Mouse (Mus musculus) lung, embryonic 15.5 days (tissue): ENCODE data around the gene Kctd6. TPM values are rescaled to one million over a fixed set of nuclear protein-coding genes. Genes with fewer than 3 reads are reported as not detected.
A peak's percentile ranks its signal among the peaks of the same experiment; 100 is the strongest.
"Not testable (repeated sequence)": the region's sequence is repeated elsewhere in the genome, so short reads cannot be mapped to it uniquely, and the experiment has no call there.

Experiments used
- ATAC-seq: fragments of 200-750 bp; cut with Nextera tagmentation; 2 replicates; pipeline ENCODE4 v1.8.0; 2017; ENCODE audit warnings: moderate number of reproducible peaks, borderline replicate concordance; ENCODE audit not compliant: low FRiP score, low TSS enrichment; ENCODE audit errors: extremely low read depth
- H3K27ac ChIP-seq: fragments of 300-500 bp; sonication (generic); 2 replicates; pipeline ENCODE4 v1.5.1; 2015; ENCODE audit warnings: moderate library complexity, mild to moderate bottlenecking, inconsistent platforms
- H3K27me3 ChIP-seq: fragments of 300-500 bp; sonication (generic); 2 replicates; pipeline ENCODE4 v1.6.1; 2015; ENCODE audit warnings: inconsistent platforms
- H3K36me3 ChIP-seq: fragments of 300-500 bp; sonication (generic); 2 replicates; pipeline ENCODE4 v1.6.1; 2015; ENCODE audit warnings: inconsistent platforms
- H3K4me1 ChIP-seq: fragments of 300-500 bp; sonication (generic); 2 replicates; pipeline ENCODE4 v1.6.1; 2015; ENCODE audit warnings: inconsistent platforms
- H3K4me2 ChIP-seq: fragments of 300-500 bp; sonication (generic); 2 replicates; pipeline ENCODE4 v1.6.1; 2015; ENCODE audit warnings: inconsistent platforms, mild to moderate bottlenecking, moderate library complexity
- H3K4me3 ChIP-seq: fragments of 300-500 bp; sonication (generic); 2 replicates; pipeline ENCODE4 v1.5.1; 2015; ENCODE audit warnings: mild to moderate bottlenecking, inconsistent platforms
- H3K9ac ChIP-seq: fragments of 300-500 bp; sonication (generic); 2 replicates; pipeline ENCODE4 v1.6.1; 2015; ENCODE audit warnings: inconsistent platforms
- H3K9me3 ChIP-seq: fragments of 300-500 bp; sonication (generic); 2 replicates; pipeline ENCODE4 v1.6.1; 2016; ENCODE audit warnings: inconsistent platforms
- WGBS: fragments of 180-500 bp; shearing (Covaris S2); methylation state at CpG from one replicate; pipeline ENCODE4 v1.1.7; 2015; 5-methylcytosine and 5-hydroxymethylcytosine counted together
- polyA plus RNA-seq: library from polyadenylated mRNA; unstranded; fragments of >200 nt; fragmentation: Nextera tagmentation; extraction: Ambion mirVana; gene quantifications from 2 replicates; pipeline ENCODE4 v1.2.1, GENCODE M21; 2015

Kctd6 gene
- polyA plus RNA-seq, 1 experiment from 2014 or later: 15.7 TPM

DNA sequence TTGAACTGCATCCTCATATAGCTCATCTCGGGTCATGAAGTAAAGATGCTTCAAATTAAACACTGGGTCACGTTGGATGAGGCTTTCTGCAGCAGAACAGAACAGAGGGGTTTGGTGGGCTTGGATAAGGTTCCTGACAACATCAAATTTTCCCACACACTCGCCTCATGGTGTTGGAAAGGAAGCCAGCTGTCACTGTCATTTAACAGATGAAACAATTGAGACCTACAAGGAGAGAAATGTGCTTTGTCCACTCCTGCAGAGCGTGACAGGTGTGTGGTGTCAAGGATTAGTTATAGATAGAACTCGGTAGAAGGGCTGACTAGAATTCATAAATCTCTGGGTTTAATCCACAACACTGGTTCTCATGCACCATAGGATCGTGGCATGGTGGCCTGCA, 42.1 kb downstream of the Kctd6 start:
- H3K9me3 ChIP-seq: no peaks in the 10 kb centered on the region
- H3K36me3 ChIP-seq: no peaks in the 10 kb centered on the region
- ATAC-seq: no peak
- WGBS: 60% methylated on average over 6 of the region's 6 CpGs
- H3K27me3 ChIP-seq: no peaks in the 10 kb centered on the region
- H3K4me2 ChIP-seq: no peak overlapping the region
- no peak overlapping the region for H3K4me3 ChIP-seq
- H3K27ac ChIP-seq: no peak overlapping the region
- H3K4me1 ChIP-seq: no peaks in the 10 kb centered on the region
- H3K9ac ChIP-seq: no peak overlapping the region

GRCm38 (mm10) chr14:8256881-8257280, 42.9 kb downstream of the Kctd6 start:
- no peaks in the 10 kb centered on the region for H3K4me1 ChIP-seq
- H3K27ac ChIP-seq: no peak overlapping the region
- no peak overlapping the region for H3K9ac ChIP-seq
- no peak overlapping the region for H3K4me3 ChIP-seq
- H3K27me3 ChIP-seq: no peaks in the 10 kb centered on the region
- 68% methylated on average over 5 of the region's 5 CpGs for WGBS
- H3K36me3 ChIP-seq: no peaks in the 10 kb centered on the region
- no peak overlapping the region for H3K4me2 ChIP-seq
- H3K9me3 ChIP-seq: no peaks in the 10 kb centered on the region
- no peak for ATAC-seq

- no peak for ATAC-seq
- H3K9ac ChIP-seq: no peak overlapping the region
- H3K4me2 ChIP-seq: no peak overlapping the region
- H3K27ac ChIP-seq: no peak overlapping the region
- H3K4me3 ChIP-seq: no peak overlapping the region
- H3K27me3 ChIP-seq: no peaks in the 10 kb centered on the region
- no peaks in the 10 kb centered on the region for H3K9me3 ChIP-seq
- no peaks in the 10 kb centered on the region for H3K4me1 ChIP-seq
- no peaks in the 10 kb centered on the region for H3K36me3 ChIP-seq
- WGBS: 41% methylated on average over 7 of the region's 7 CpGs
Observed at GRCm38 (mm10) chr14:8257521-8258334, 43.8 kb downstream of the Kctd6 start.

- Histone ChIP-seq H3K9ac (no peak overlapping the region), H3K4me3 (no peak overlapping the region), H3K9me3 (no peaks in the 10 kb centered on the region), H3K36me3 (no peaks in the 10 kb centered on the region), H3K27ac (no peak overlapping the region), H3K27me3 (no peaks in the 10 kb centered on the region), H3K4me1 (no peaks in the 10 kb centered on the region), H3K4me2 (no peak overlapping the region)
- peak; percentile 48; the same call in 1 of the 2 replicates for ATAC-seq
- 21% methylated on average over 3 of the region's 3 CpGs for WGBS
Observed at GRCm38 (mm10) chr14:8258335-8258627, 44.3 kb downstream of the Kctd6 start.

DNA sequence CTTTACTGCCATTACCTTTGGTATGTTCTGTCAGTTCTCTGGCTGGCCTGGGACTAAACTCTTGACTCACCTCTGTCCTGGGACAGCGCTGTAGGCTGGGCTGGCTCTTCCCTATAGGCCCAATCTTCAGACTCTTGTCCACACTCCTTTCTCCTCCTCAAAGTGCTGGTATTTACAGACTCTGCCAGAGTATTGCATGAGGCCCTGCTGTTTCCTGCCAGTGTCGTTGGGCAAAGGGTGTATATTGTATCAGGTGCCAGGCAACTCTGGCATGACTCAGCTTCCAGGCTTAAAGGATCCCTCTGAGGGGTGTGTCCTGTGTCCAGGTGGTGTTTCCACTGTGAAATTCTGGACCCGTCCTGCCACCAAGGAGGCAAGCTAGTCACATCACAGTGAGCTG, 44.8 kb downstream of the Kctd6 start:
- no peaks in the 10 kb centered on the region for H3K4me1 ChIP-seq
- no peaks in the 10 kb centered on the region for H3K9me3 ChIP-seq
- H3K36me3 ChIP-seq: no peaks in the 10 kb centered on the region
- no peak overlapping the region for H3K9ac ChIP-seq
- no peak overlapping the region for H3K4me3 ChIP-seq
- H3K4me2 ChIP-seq: no peak overlapping the region
- WGBS: 58% methylated on average over 3 of the region's 3 CpGs
- H3K27ac ChIP-seq: no peak overlapping the region
- ATAC-seq: no peak
- H3K27me3 ChIP-seq: no peaks in the 10 kb centered on the region

DNA sequence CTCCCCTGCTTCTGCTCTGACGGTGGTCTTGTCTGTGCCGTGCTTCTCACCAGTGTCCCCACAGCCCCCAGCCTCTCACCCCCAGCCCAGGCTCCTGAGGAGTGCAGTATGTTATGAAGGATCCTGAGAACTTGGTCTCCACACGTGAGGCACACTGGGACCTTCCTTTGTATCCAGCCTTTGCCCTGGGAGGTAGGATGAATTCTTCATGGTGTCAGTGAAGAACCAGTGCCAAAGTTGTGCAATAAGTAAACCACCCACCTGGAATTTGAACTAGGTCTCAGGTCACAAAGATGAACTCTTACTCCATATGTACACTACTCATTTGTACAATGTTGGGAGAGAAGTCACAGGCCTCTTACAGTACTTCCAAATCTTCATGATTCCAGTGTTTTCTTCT, 45.2 kb downstream of the Kctd6 start, which contains the start of gene Acox2:
Gene Acox2, minus strand, starts transcription at position 188 of the 400 bp plus-strand sequence.
- no peak within 1 kb of the TSS for H3K4me2 ChIP-seq
- no peaks in the 10 kb centered on the region for H3K4me1 ChIP-seq
- H3K4me3 ChIP-seq: no peak within 1 kb of the TSS
- 66% methylated on average over 3 of the region's 3 CpGs for WGBS
- H3K9me3 ChIP-seq: no peaks in the 10 kb centered on the region
- H3K27me3 ChIP-seq: no peaks in the 10 kb centered on the region
- H3K27ac ChIP-seq: no peak within 1 kb of the TSS
- H3K9ac ChIP-seq: no peak within 1 kb of the TSS
- no peak for ATAC-seq
- H3K36me3 ChIP-seq: no peaks in the 10 kb centered on the region

- H3K4me2 ChIP-seq: no peak overlapping the region
- no peak overlapping the region for H3K27ac ChIP-seq
- H3K27me3 ChIP-seq: no peaks in the 10 kb centered on the region
- no peaks in the 10 kb centered on the region for H3K9me3 ChIP-seq
- no peaks in the 10 kb centered on the region for H3K36me3 ChIP-seq
- H3K4me3 ChIP-seq: no peak overlapping the region
- H3K9ac ChIP-seq: no peak overlapping the region
- no peak for ATAC-seq
- no peaks in the 10 kb centered on the region for H3K4me1 ChIP-seq
- 76% methylated on average over 5 of the region's 5 CpGs for WGBS
Observed at GRCm38 (mm10) chr14:8260214-8260613, 46.3 kb downstream of the Kctd6 start.

DNA sequence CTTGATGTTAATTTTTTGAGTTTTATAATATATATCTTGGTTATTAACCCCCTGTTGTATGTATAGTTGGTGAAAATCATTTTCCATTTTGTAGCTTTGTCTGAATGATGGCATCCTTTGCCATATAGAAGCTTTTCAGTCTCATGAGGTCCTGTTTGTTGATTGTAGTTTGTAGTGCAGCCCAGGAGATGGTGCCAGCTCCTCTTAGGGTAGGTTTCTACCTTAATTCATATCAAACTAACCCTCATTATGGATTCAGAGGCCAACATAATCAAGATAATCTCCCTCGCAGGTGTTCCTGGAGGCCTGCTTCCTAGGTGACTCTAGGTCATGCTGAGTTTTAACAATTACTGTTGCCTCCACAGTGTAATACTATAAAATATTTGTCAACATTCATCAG, 48.3 kb downstream of the Kctd6 start:
- no peak overlapping the region for H3K27ac ChIP-seq
- H3K4me3 ChIP-seq: no peak overlapping the region
- no peak for ATAC-seq
- no peaks in the 10 kb centered on the region for H3K27me3 ChIP-seq
- no peaks in the 10 kb centered on the region for H3K4me1 ChIP-seq
- H3K9ac ChIP-seq: no peak overlapping the region
- no peaks in the 10 kb centered on the region for H3K36me3 ChIP-seq
- H3K4me2 ChIP-seq: no peak overlapping the region
- no peaks in the 10 kb centered on the region for H3K9me3 ChIP-seq
- WGBS: 55% methylated on average over 1 of the region's 1 CpGs

GRCm38 (mm10) chr14:8264378-8264777, 50.4 kb downstream of the Kctd6 start:
- ATAC-seq: no peak
- H3K27me3 ChIP-seq: no peaks in the 10 kb centered on the region
- no peak overlapping the region for H3K9ac ChIP-seq
- no peak overlapping the region for H3K27ac ChIP-seq
- H3K36me3 ChIP-seq: no peaks in the 10 kb centered on the region
- no peak overlapping the region for H3K4me2 ChIP-seq
- no peaks in the 10 kb centered on the region for H3K4me1 ChIP-seq
- no peaks in the 10 kb centered on the region for H3K9me3 ChIP-seq
- no peak overlapping the region for H3K4me3 ChIP-seq
- 80% methylated on average over 1 of the region's 1 CpGs for WGBS

GRCm38 (mm10) chr14:8271281-8271680, 57.3 kb downstream of the Kctd6 start:
- not testable (repeated sequence) for ATAC-seq, H3K9me3 ChIP-seq, H3K4me1 ChIP-seq, H3K27ac ChIP-seq, H3K4me3 ChIP-seq, H3K36me3 ChIP-seq, H3K9ac ChIP-seq, H3K4me2 ChIP-seq, H3K27me3 ChIP-seq
- WGBS: 76% methylated on average over 8 of the region's 8 CpGs
